Mouse (Mus musculus): ENCODE results near the gene Vip.

DNA sequence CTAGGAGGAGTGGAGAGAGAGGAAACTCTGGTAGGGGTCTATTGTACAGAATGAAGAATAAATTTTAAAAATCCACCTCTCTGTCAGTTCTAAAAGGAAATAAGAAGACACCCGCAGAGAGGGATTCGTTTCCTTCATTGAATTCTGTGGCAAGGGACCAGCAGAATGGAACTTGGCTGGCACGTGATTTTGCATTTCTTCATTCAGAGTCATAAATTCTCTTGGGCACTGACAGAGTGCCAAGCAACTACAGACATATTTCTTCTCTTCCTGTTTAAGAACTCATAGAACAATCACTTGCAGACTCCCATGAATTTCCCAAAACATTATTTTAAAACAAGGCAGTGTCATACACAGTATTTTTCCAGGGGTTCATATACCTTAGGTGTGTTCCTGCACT is 30.1 kb upstream of the Vip start:
- TF ChIP-seq CTCF (IDR thresholded peaks at IDR 0.05; ENCODE audit: insufficient read depth, low read depth, low read length) (no peak), POLR2A (IDR thresholded peaks at IDR 0.05; ENCODE audit: insufficient read depth, low read depth, low read length) (no peak)

Data from olfactory bulb, adult 2 months (tissue).